Mouse (Mus musculus) brain, embryonic 14.5 days (tissue): ENCODE data around the gene Cped1.
"Not testable (repeated sequence)": the region's sequence is repeated elsewhere in the genome, so short reads cannot be mapped to it uniquely, and the experiment has no call there.

ENCODE experiments used
- CTCF ChIP-seq: fragments of 200-500 bp; IDR thresholded peaks from 2 replicates; pipeline ENCODE4 v1.5.1; 2012; ENCODE audit warnings: inconsistent platforms, mild to moderate bottlenecking, moderate library complexity, borderline replicate concordance; ENCODE audit not compliant: insufficient read depth, insufficient read length; ENCODE audit errors: extremely low read depth
- POLR2A ChIP-seq: fragments of 200-500 bp; IDR thresholded peaks from 2 replicates; pipeline ENCODE4 v1.6.1; 2012; ENCODE audit warnings: mild to moderate bottlenecking, inconsistent platforms, borderline replicate concordance; ENCODE audit not compliant: poor library complexity, insufficient read depth, insufficient read length, severe bottlenecking; ENCODE audit errors: extremely low read depth

- not testable (repeated sequence) for TF ChIP-seq CTCF, POLR2A
These were observed 139.0 kb downstream of the Cped1 start for GRCm38 (mm10) chr6:22124575-22125330.
